Mouse (Mus musculus) ES-Bruce4 (cell line): ENCODE results near the gene Pde7b. TPM values are rescaled to one million over a fixed set of nuclear protein-coding genes. Genes with fewer than 3 reads are reported as not detected.

Experiments used
- H3K27ac ChIP-seq: 2 replicates; pipeline ENCODE4 v1.5.1; 2012; ENCODE audit warnings: low read length, inconsistent platforms; ENCODE audit not compliant: insufficient read depth
- H3K27me3 ChIP-seq: 2 replicates; pipeline ENCODE4 v1.6.1; 2012; ENCODE audit warnings: mild to moderate bottlenecking, low read length, inconsistent platforms; ENCODE audit not compliant: control insufficient read depth, poor library complexity, insufficient read depth, severe bottlenecking
- H3K36me3 ChIP-seq: 2 replicates; pipeline ENCODE4 v1.6.1; 2012; ENCODE audit warnings: inconsistent platforms, mild to moderate bottlenecking, low read length, moderate library complexity; ENCODE audit not compliant: control insufficient read depth, poor library complexity, insufficient read depth, severe bottlenecking
- H3K4me1 ChIP-seq: one replicate; pipeline ENCODE4 v1.8.1; 2011; ENCODE audit warnings: low read length; ENCODE audit not compliant: control insufficient read depth, insufficient read depth
- H3K4me3 ChIP-seq: 2 replicates; pipeline ENCODE4 v1.5.1; 2011; ENCODE audit warnings: low read depth, mild to moderate bottlenecking, low read length
- H3K9ac ChIP-seq: 2 replicates; pipeline ENCODE4 v1.6.1; 2012; ENCODE audit warnings: low read depth, mild to moderate bottlenecking, inconsistent platforms; ENCODE audit not compliant: poor library complexity, severe bottlenecking
- H3K9me3 ChIP-seq: replicated peaks from 2 replicates; pipeline ENCODE4 v1.6.1; 2012; ENCODE audit warnings: mild to moderate bottlenecking, low read length, inconsistent platforms; ENCODE audit not compliant: control insufficient read depth, poor library complexity, insufficient read depth, severe bottlenecking
- CTCF ChIP-seq: IDR thresholded peaks from one replicate; pipeline ENCODE4 v1.8.1; 2011; ENCODE audit warnings: low read depth, low read length
- EP300 ChIP-seq: IDR thresholded peaks from 2 replicates; pipeline ENCODE4 v1.6.1; 2011; ENCODE audit warnings: low read depth, low read length; ENCODE audit not compliant: insufficient read depth
- POLR2A ChIP-seq: IDR thresholded peaks from one replicate; pipeline ENCODE4 v1.8.1; 2011; ENCODE audit warnings: low read length; ENCODE audit not compliant: insufficient read depth
- polyA plus RNA-seq: library from polyadenylated mRNA; stranded (reverse); fragments of >200 nt; gene quantifications from 2 replicates; pipeline ENCODE4 v1.2.4, GENCODE M21; 2011; ENCODE audit warnings: low read depth; ENCODE audit not compliant: missing spikeins, insufficient read depth, insufficient read length

Pde7b gene
- polyA plus RNA-seq, 1 experiment: 0.18 TPM

DNA sequence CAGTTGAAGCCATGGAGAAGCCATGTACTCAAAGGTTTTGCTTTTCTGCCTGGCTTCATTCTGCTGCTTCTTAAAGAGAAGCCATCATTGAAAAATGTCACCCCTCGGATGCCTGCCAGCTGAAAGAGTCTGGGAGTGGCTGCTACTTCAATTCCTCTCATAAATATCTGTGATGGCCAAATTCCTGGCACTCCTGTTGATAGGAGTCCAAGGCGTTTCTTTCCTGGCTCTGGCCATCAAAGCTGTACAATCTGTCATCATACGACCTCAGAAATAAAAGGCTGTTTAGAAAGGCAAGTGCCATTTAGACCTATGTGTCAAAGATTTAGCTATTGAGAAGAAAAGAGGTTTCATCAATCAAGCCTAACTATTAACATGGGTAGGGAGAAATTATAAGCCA, 49.6 kb downstream of the Pde7b start:
- Histone ChIP-seq H3K4me3 (no peak overlapping the region), H3K4me1 (no peaks in the 10 kb centered on the region), H3K36me3 (no peaks in the 10 kb centered on the region), H3K27me3 (no peaks in the 10 kb centered on the region), H3K9ac (no peak overlapping the region), H3K27ac (no peak overlapping the region), H3K9me3 (no peaks in the 10 kb centered on the region)
- TF ChIP-seq CTCF (no peak), EP300 (no peak), POLR2A (no peak)

DNA sequence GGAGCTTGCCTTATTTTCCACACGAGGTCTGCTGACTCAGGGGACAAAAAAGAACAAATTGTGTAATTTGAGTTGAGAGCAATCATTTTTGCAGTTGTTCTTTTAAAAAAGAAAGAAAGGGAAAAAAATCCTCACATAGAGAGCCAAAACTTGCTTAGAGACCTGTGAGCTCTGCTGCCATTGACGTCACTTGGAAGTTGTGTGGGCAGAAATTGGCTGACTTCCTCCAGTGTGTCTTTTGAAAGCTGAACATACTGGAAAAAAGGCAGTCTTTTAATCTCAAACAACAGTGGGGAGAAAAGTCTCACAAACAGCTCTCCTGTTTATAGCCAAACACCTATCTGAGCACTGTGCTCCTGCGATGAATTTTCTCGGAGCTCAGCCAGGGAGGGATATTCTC, 51.1 kb downstream of the Pde7b start:
- Histone ChIP-seq H3K27ac (no peak overlapping the region), H3K27me3 (no peaks in the 10 kb centered on the region), H3K9me3 (no peaks in the 10 kb centered on the region), H3K9ac (no peak overlapping the region), H3K4me3 (no peak overlapping the region), H3K4me1 (no peaks in the 10 kb centered on the region), H3K36me3 (no peaks in the 10 kb centered on the region)
- no peak for TF ChIP-seq CTCF
- TF ChIP-seq POLR2A: no peak
- no peak for TF ChIP-seq EP300

- H3K9me3 ChIP-seq: no peaks in the 10 kb centered on the region
- H3K36me3 ChIP-seq: no peaks in the 10 kb centered on the region
- TF ChIP-seq POLR2A (no peak), EP300 (no peak), CTCF (no peak)
- no peak overlapping the region for H3K9ac ChIP-seq
- no peak overlapping the region for H3K4me3 ChIP-seq
- H3K27ac ChIP-seq: no peak overlapping the region
- no peaks in the 10 kb centered on the region for H3K27me3 ChIP-seq
- H3K4me1 ChIP-seq: no peaks in the 10 kb centered on the region
These were observed 52.3 kb downstream of the Pde7b start for GRCm38 (mm10) chr10:20672591-20672990.

- H3K9me3 ChIP-seq: no peaks in the 10 kb centered on the region
- H3K27ac ChIP-seq: no peak overlapping the region
- H3K9ac ChIP-seq: no peak overlapping the region
- no peaks in the 10 kb centered on the region for H3K36me3 ChIP-seq
- H3K4me3 ChIP-seq: no peak overlapping the region
- H3K4me1 ChIP-seq: no peaks in the 10 kb centered on the region
- no peaks in the 10 kb centered on the region for H3K27me3 ChIP-seq
- no peak for TF ChIP-seq EP300
- no peak for TF ChIP-seq CTCF
- no peak for TF ChIP-seq POLR2A
These were observed 53.3 kb downstream of the Pde7b start for GRCm38 (mm10) chr10:20671621-20672020.

DNA sequence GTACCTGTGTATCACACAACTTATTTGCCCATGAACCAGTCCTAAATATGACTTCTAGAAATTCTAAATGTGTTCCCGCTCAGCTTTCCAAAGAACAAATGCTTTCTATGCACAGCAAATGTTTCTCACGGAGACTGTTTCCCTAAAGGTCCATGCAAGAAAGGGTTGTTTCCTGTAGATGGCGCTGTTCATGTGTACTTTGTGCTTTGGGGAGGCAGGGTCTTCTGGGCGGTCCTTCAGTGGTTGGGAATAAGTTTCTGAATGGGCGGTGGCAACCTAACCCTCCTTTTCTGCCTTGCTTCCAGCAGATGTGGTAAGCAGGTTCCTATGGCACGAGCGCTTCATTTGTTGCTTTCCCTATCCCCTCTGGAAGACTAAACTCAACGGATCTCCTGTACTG, 54.3 kb downstream of the Pde7b start:
- Histone ChIP-seq H3K27ac (no peak overlapping the region), H3K4me1 (no peaks in the 10 kb centered on the region), H3K27me3 (no peaks in the 10 kb centered on the region), H3K4me3 (no peak overlapping the region), H3K36me3 (no peaks in the 10 kb centered on the region), H3K9me3 (no peaks in the 10 kb centered on the region), H3K9ac (no peak overlapping the region)
- no peak for TF ChIP-seq EP300
- TF ChIP-seq POLR2A: no peak
- TF ChIP-seq CTCF: no peak

DNA sequence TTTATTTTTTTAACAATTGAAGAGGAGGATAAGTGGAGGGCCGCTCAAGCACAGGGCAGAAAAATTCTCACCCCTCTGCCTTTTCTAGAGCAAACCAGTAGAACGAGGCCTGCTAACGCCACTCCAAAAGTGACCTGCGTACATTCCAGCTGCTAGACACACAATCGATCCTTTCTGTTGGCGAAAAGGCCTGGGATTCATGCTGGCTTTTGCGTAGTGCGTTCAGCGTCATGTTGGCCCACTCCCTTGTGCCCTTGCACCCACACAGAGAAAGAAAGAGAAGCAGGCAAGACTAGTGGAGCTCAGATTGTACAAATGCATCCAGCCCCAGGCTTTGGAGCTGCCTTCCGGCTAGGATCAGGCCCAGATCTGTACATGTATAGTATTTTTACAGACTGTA, 55.4 kb downstream of the Pde7b start:
- Histone ChIP-seq H3K9me3 (no peaks in the 10 kb centered on the region), H3K4me3 (no peak overlapping the region), H3K27me3 (no peaks in the 10 kb centered on the region), H3K27ac (no peak overlapping the region), H3K4me1 (no peaks in the 10 kb centered on the region), H3K36me3 (no peaks in the 10 kb centered on the region), H3K9ac (no peak overlapping the region)
- TF ChIP-seq POLR2A: no peak
- TF ChIP-seq EP300: no peak
- no peak for TF ChIP-seq CTCF
